Mouse (Mus musculus) CD4-positive naive resting alpha-beta T cell, adult 76 days (primary cell): Measurements from ENCODE around the gene Slc38a4. TPM values are rescaled to one million over a fixed set of nuclear protein-coding genes. Genes with fewer than 3 reads are reported as not detected.

Experiments used
- total RNA-seq: library from RNA; stranded (reverse); gene quantifications from one replicate; pipeline ENCODE4 v1.2.4, GENCODE M21; 2023

Gene Slc38a4
- total RNA-seq: not detected

DNA sequence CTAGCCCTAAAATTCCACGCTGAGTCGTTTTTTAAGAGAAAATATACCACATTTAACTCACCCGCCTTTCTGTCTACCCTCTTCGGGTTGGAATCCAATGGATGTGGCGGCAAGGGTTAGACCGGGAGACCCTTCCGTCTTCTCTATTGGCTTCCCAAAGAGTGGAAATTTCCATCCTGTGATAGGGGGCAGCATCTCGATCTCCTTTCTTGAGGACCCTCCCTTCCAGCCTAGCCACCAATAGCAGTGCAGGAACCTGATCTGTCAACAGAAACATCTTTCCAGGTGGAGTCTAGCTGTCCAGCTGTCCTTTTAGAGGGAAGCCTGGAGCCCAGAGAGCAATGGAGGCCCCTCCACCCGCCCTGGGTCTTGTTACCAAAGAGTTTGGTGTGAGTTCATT is at the start of gene Slc38a4:
Gene Slc38a4 (minus strand): TSS at position 163 of the 400 bp plus-strand sequence.

Other genes with a start within 250 kb of the Slc38a4 start
- gene Pced1b, start 191.2 kb upstream of the Slc38a4 start, total RNA-seq: 268 TPM
- gene Amigo2, start 191.3 kb upstream of the Slc38a4 start, total RNA-seq: 35.2 TPM